Mouse (Mus musculus): ENCODE measurements at regions not wholly inside any gene's neighbourhood (a gene's known extent, or its start where the extent isn't known, plus 50 kb on each side); places are given as distances from the start of the nearest gene placed in this dataset.

DNA sequence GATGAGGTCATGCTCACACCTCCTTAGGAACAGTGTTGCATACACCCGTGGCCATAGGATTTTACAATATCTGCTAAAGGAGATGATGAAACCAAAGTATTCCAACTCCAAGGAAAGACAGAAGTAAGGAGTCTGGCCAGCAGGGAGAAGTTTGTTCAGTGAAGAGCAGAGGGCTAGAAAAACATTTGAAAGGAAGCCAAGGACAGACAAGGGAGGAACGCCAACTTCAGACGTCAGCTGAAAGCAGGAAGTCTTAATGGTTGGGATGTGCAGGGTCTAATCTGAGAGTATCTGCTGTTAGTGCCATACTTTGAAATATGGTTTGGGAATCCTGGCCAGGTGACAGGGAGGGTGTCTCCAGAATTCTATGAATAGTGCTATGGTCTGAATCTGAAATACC, 98.5 kb upstream of the Irf2bp2 start:
- TF ChIP-seq POLR2A (IDR thresholded peaks at IDR 0.05; ENCODE audit: low read depth, low read length) (no peak), CTCF (IDR thresholded peaks at IDR 0.05; ENCODE audit: extremely low read depth, insufficient read length, insufficient replicate concordance, low read depth, low read length) (no peak)
- Histone ChIP-seq H3K36me3 (ENCODE audit: control insufficient read depth, insufficient read depth, low read length) (no peaks in the 10 kb centered on the region), H3K4me1 (ENCODE audit: control insufficient read depth, insufficient read depth, insufficient read length, low read length) (peaks cover 13% of the 10 kb centered on the region; the same call in 1 of the 2 replicates), H3K4me3 (ENCODE audit: low read depth, low read length) (no peak overlapping the region), H3K27ac (ENCODE audit: insufficient read depth, low read depth, low read length) (peak overlapping the region; percentile 3; the same call in 1 of the 2 replicates), H3K27me3 (ENCODE audit: control insufficient read depth, insufficient read depth, low read length) (no peaks in the 10 kb centered on the region)
- 32% methylated on average over 3 of the region's 3 CpGs for WGBS

GRCm38 (mm10) chr8:126688450-126688849, 94.7 kb upstream of the Irf2bp2 start:
- Histone ChIP-seq H3K4me1 (ENCODE audit: control insufficient read depth, insufficient read depth, insufficient read length, low read length) (peaks cover 12% of the 10 kb centered on the region; the same call in 1 of the 2 replicates), H3K27ac (ENCODE audit: insufficient read depth, low read depth, low read length) (no peak overlapping the region), H3K36me3 (ENCODE audit: control insufficient read depth, insufficient read depth, low read length) (no peaks in the 10 kb centered on the region), H3K27me3 (ENCODE audit: control insufficient read depth, insufficient read depth, low read length) (no peaks in the 10 kb centered on the region), H3K4me3 (ENCODE audit: low read depth, low read length) (no peak overlapping the region)
- no peak for TF ChIP-seq POLR2A (IDR thresholded peaks at IDR 0.05; ENCODE audit: low read depth, low read length)
- TF ChIP-seq CTCF (IDR thresholded peaks at IDR 0.05; ENCODE audit: extremely low read depth, insufficient read length, insufficient replicate concordance, low read depth, low read length) = peak; percentile 43; the same call in 1 of the 2 replicates
- WGBS = 76% methylated on average over 5 of the region's 5 CpGs

GRCm38 (mm10) chr8:126688014-126688413, 94.2 kb upstream of the Irf2bp2 start:
- 90% methylated on average over 6 of the region's 6 CpGs for WGBS
- H3K27ac ChIP-seq (ENCODE audit: insufficient read depth, low read depth, low read length) = no peak overlapping the region

DNA sequence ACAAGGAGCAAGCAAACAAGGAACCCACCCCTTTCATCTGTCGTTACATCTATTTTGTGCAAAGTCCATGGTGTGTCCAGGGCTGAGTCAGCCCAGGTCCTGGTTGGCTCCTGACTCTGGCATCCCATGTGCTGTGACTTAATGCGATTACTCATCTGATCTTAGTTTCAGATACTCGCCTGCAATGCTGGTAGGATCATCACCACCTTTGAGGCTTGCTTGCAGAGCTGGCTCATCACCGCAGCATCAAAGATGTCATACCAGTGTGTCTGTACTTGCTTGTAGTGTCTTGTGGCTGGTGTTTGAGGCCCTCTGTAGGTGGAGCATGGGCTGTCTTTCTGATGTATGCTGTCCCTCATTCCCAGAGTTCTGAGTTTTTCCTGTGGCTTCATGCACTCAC, 93.0 kb upstream of the Irf2bp2 start:
- TF ChIP-seq CTCF (IDR thresholded peaks at IDR 0.05; ENCODE audit: extremely low read depth, insufficient read length, insufficient replicate concordance, low read depth, low read length) (no peak), POLR2A (IDR thresholded peaks at IDR 0.05; ENCODE audit: low read depth, low read length) (no peak)
- H3K27ac ChIP-seq (ENCODE audit: insufficient read depth, low read depth, low read length) = peak overlapping the region; percentile 48
- no peaks in the 10 kb centered on the region for H3K36me3 ChIP-seq (ENCODE audit: control insufficient read depth, insufficient read depth, low read length)
- peaks cover 8% of the 10 kb centered on the region; the same call in 1 of the 2 replicates for H3K4me1 ChIP-seq (ENCODE audit: control insufficient read depth, insufficient read depth, insufficient read length, low read length)
- no peaks in the 10 kb centered on the region for H3K27me3 ChIP-seq (ENCODE audit: control insufficient read depth, insufficient read depth, low read length)
- no peak overlapping the region for H3K4me3 ChIP-seq (ENCODE audit: low read depth, low read length)
- WGBS = 50% methylated on average over 4 of the region's 4 CpGs

More at GRCm38 (mm10) chr8:126688014-126688413, 94.2 kb upstream of the Irf2bp2 start:
- Histone ChIP-seq H3K36me3 (ENCODE audit: control insufficient read depth, insufficient read depth, low read length) (no peaks in the 10 kb centered on the region), H3K4me3 (ENCODE audit: low read depth, low read length) (no peak overlapping the region), H3K4me1 (ENCODE audit: control insufficient read depth, insufficient read depth, insufficient read length, low read length) (peaks cover 12% of the 10 kb centered on the region; the same call in 1 of the 2 replicates), H3K27me3 (ENCODE audit: control insufficient read depth, insufficient read depth, low read length) (no peaks in the 10 kb centered on the region)
- no peak for TF ChIP-seq POLR2A (IDR thresholded peaks at IDR 0.05; ENCODE audit: low read depth, low read length)
- no peak for TF ChIP-seq CTCF (IDR thresholded peaks at IDR 0.05; ENCODE audit: extremely low read depth, insufficient read length, insufficient replicate concordance, low read depth, low read length)

DNA sequence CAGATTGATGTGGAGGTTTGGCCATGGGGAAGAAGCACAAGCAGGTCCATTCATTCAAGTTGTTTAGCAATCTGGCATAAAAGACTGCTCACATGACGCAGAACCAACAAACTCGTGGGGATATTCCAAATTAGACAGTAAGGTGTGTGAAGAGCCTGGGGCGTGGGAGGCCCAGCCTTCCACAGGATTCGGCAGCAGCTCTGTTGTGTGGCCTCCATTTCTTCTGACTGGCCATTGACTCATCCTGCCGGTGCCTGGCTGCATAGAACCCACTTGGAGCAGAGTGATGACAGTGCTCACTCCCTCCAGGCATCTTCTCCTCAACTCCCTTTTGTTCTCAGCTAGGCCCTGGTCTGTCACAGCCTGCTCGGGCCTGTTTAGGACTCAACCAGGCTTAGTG, 91.6 kb upstream of the Irf2bp2 start:
- Histone ChIP-seq H3K36me3 (ENCODE audit: control insufficient read depth, insufficient read depth, low read length) (no peaks in the 10 kb centered on the region), H3K4me1 (ENCODE audit: control insufficient read depth, insufficient read depth, insufficient read length, low read length) (peaks cover 6% of the 10 kb centered on the region; the same call in 1 of the 2 replicates), H3K4me3 (ENCODE audit: low read depth, low read length) (no peak overlapping the region), H3K27ac (ENCODE audit: insufficient read depth, low read depth, low read length) (no peak overlapping the region), H3K27me3 (ENCODE audit: control insufficient read depth, insufficient read depth, low read length) (no peaks in the 10 kb centered on the region)
- TF ChIP-seq POLR2A (IDR thresholded peaks at IDR 0.05; ENCODE audit: low read depth, low read length) (no peak), CTCF (IDR thresholded peaks at IDR 0.05; ENCODE audit: extremely low read depth, insufficient read length, insufficient replicate concordance, low read depth, low read length) (no peak)
- WGBS = 85% methylated on average over 6 of the region's 6 CpGs

DNA sequence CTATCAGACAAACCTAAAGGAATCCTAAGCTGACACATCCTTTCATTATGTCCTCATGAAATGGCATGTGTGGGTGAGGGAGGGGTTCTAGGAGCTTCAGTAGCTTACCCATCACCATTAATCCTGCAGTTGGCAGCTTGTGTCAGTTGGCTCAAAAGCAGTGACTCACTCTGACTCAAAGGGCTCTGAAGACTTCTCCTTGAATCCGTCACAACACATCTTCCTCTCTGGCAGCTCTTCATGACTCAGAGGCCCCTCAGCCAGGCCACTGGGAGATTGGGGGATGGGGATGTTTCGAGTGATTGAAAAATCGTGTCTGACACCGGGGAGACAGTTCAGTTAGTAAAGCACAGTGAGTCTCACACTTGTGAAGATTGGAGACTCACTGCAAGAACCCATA, 90.2 kb upstream of the Irf2bp2 start:
- no peak overlapping the region for H3K4me3 ChIP-seq (ENCODE audit: low read depth, low read length)
- H3K4me1 ChIP-seq (ENCODE audit: control insufficient read depth, insufficient read depth, insufficient read length, low read length) = peaks cover 6% of the 10 kb centered on the region; the same call in 1 of the 2 replicates
- no peaks in the 10 kb centered on the region for H3K27me3 ChIP-seq (ENCODE audit: control insufficient read depth, insufficient read depth, low read length)
- TF ChIP-seq POLR2A (IDR thresholded peaks at IDR 0.05; ENCODE audit: low read depth, low read length) (no peak), CTCF (IDR thresholded peaks at IDR 0.05; ENCODE audit: extremely low read depth, insufficient read length, insufficient replicate concordance, low read depth, low read length) (no peak)
- no peaks in the 10 kb centered on the region for H3K36me3 ChIP-seq (ENCODE audit: control insufficient read depth, insufficient read depth, low read length)
- no peak overlapping the region for H3K27ac ChIP-seq (ENCODE audit: insufficient read depth, low read depth, low read length)
- 74% methylated on average over 4 of the region's 4 CpGs for WGBS

- no peak overlapping the region for H3K4me3 ChIP-seq (ENCODE audit: low read depth, low read length)
- H3K27ac ChIP-seq (ENCODE audit: insufficient read depth, low read depth, low read length) = no peak overlapping the region
- peaks cover 6% of the 10 kb centered on the region; the same call in 1 of the 2 replicates for H3K4me1 ChIP-seq (ENCODE audit: control insufficient read depth, insufficient read depth, insufficient read length, low read length)
- H3K27me3 ChIP-seq (ENCODE audit: control insufficient read depth, insufficient read depth, low read length) = no peaks in the 10 kb centered on the region
- no peaks in the 10 kb centered on the region for H3K36me3 ChIP-seq (ENCODE audit: control insufficient read depth, insufficient read depth, low read length)
- no peak for TF ChIP-seq CTCF (IDR thresholded peaks at IDR 0.05; ENCODE audit: extremely low read depth, insufficient read length, insufficient replicate concordance, low read depth, low read length)
- no peak for TF ChIP-seq POLR2A (IDR thresholded peaks at IDR 0.05; ENCODE audit: low read depth, low read length)
- 70% methylated on average over 2 of the region's 2 CpGs for WGBS
These were observed 89.8 kb upstream of the Irf2bp2 start for GRCm38 (mm10) chr8:126683555-126683947.

Data from small intestine, adult 2 months (tissue).